Comparison of ENCODE assay signal across 18 mouse cellular contexts in the genomic region with DNA sequence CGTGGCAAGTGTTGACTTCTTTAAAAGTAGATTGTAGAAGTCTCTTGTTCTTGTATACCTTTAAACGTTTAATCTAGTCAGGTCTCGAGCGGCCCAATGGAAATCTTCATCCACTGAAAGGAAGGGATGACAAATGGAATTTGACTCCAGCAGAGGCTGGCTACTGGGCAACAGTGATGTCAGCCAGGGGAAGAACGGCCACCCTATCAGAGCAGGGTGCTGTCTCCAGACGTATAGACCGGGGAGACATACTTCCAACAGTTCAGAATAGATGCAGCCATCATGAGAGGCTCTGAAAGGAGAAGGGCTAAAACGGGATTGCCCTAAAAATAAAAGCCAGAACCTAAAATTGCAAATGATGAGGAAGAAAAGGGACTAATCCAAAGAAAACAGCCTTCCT.
"Had no signal": no experiment of that assay in that cellular context is flagged by ENCODE, and none has a peak within 500 bp of the region (broad histone marks: within the 10 kb centered on the region; RNA-seq: fewer than 3 reads in every experiment).

No protein-coding gene starts in this region.

- H3K9me3 ChIP-seq: heart, embryonic 13.5 days; heart, embryonic 15.5 days; hindbrain, embryonic 15.5 days; kidney, embryonic 15.5 days; limb, embryonic 13.5 days; limb, embryonic 15.5 days; liver, embryonic 12.5 days had no signal

- H3K4me2 ChIP-seq: heart, embryonic 11.5 days; heart, embryonic 13.5 days; heart, embryonic 15.5 days; hindbrain, embryonic 15.5 days; kidney, embryonic 15.5 days; limb, embryonic 13.5 days; limb, embryonic 15.5 days; liver, embryonic 12.5 days had no signal

- H3K27me3 ChIP-seq: heart, embryonic 13.5 days; heart, embryonic 15.5 days; hindbrain, embryonic 15.5 days; kidney, embryonic 15.5 days; limb, embryonic 13.5 days; limb, embryonic 15.5 days had no signal

- ATAC-seq: intestine, embryonic 16.5 days; liver, embryonic 12.5 days had no signal

- H3K4me3 ChIP-seq: heart, adult 2 months; heart, embryonic 13.5 days; heart, embryonic 15.5 days; hindbrain, embryonic 15.5 days; kidney, embryonic 15.5 days; limb, embryonic 13.5 days; limb, embryonic 15.5 days; liver, embryonic 12.5 days had no signal

- H3K36me3 ChIP-seq: heart, embryonic 13.5 days; heart, embryonic 15.5 days; hindbrain, embryonic 15.5 days; kidney, embryonic 15.5 days; limb, embryonic 13.5 days; limb, embryonic 15.5 days; liver, embryonic 12.5 days had no signal

- H3K9ac ChIP-seq: heart, embryonic 13.5 days; heart, embryonic 15.5 days; hindbrain, embryonic 15.5 days; kidney, embryonic 15.5 days; limb, embryonic 13.5 days; limb, embryonic 15.5 days; liver, embryonic 12.5 days; liver, embryonic 14.5 days had no signal

- H3K27ac ChIP-seq: heart, adult 2 months; heart, embryonic 13.5 days; heart, embryonic 15.5 days; hindbrain, embryonic 15.5 days; hindbrain, postnatal 0 days; kidney, embryonic 15.5 days; kidney, postnatal 0 days; limb, embryonic 13.5 days; limb, embryonic 15.5 days; liver, embryonic 12.5 days; liver, embryonic 14.5 days had no signal

- DNase-seq: gastrocnemius, postnatal 14 days; gastrocnemius, postnatal 36 days; kidney, postnatal 14 days; layer of hippocampus, adult 9-11 months; layer of hippocampus, postnatal 36 days had no signal
